Mouse (Mus musculus) neutrophil, adult 5-6 weeks (primary cell): Measurements from ENCODE around the gene Sox1. TPM values are rescaled to one million over a fixed set of nuclear protein-coding genes. Genes with fewer than 3 reads are reported as not detected.

Experiments
- ATAC-seq: fragments of 151-379, 151-347 bp; 2 replicates; pipeline ENCODE4 v1.8.0; 2017; ENCODE audit warnings: mild to moderate bottlenecking, moderate TSS enrichment; ENCODE audit not compliant: insufficient number of reproducible peaks, poor library complexity, low FRiP score, severe bottlenecking; ENCODE audit errors: extremely low read depth
- total RNA-seq: library from RNA; stranded (forward); fragments of 200-1000 nt; gene quantifications from 2 replicates; pipeline ENCODE4 v1.2.3, GENCODE M21; 2017

Sox1 gene
- total RNA-seq, 1 experiment from 2014 or later: not detected

DNA sequence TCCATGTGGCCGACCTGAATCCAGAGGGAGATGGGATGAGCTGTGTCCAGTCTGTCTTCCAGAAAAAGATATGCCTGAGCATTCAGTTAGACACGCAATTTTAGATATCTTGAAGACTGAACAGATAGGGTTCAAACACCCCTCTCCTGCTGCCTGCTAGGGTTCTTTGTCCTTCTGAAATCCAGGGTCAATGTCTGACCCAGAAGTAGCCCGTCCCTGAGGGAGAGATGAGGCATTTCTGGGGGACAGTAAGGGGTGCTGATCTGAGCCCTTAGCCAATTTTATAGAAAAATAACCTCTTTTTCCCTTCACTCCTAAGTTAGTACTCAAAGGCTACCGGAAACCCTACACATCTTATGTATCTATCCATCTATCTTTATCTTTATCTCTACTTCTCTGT is 7.2 kb upstream of the Sox1 start:
- ATAC-seq: no peak

DNA sequence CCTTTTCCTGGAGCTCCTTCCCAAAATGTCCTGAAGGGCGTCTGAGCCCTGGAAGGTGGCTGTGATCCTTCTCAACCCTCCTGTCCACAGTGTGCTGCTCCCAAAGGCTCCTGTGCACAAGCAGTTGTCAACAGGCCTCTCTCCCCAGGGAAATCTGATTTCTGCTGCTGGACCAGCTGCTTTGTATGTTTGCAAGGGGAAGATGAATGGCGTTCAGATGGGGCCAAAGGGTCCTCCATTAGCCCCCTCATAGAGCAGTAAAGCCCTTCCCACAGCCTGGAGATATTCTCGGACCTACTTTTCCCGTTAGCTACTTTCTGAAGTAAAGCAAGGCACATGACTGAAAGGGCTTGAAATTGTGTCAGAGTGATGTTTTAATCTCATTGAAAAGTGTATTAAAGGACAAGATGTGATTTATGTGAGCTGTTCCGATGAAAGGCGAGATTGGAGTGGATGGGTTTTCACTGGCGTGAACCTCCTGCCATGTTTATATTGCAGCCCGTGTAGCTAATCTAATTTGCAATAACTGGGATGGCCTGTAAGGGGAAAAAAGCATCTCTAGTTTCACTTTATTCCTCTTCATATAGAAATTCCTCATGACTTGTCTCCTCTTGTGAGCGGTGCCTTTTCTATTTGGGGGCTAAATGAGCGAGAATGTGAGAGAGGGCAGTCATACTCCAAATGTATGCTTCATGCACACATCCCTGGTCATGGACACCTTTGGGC is 6.5 kb upstream of the Sox1 start:
- no peak for ATAC-seq

DNA sequence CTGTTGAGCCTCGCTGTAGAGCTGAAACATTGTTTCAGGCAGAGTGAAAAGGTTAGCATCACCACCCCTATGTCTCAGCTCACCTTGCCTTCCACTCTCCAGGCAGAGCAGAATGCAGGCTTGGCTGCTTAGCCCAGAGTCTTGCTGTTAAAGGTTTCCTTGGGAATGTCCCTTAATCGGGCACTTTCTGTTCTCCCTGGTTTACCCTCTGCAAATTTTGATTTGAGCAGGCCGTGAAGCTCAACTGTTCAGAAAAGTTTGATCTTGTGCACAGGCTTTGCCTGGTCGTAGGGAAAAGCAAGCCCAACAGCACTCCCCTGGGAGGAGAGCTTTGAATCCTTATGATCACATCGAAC is 6.0 kb upstream of the Sox1 start:
- no peak for ATAC-seq

DNA sequence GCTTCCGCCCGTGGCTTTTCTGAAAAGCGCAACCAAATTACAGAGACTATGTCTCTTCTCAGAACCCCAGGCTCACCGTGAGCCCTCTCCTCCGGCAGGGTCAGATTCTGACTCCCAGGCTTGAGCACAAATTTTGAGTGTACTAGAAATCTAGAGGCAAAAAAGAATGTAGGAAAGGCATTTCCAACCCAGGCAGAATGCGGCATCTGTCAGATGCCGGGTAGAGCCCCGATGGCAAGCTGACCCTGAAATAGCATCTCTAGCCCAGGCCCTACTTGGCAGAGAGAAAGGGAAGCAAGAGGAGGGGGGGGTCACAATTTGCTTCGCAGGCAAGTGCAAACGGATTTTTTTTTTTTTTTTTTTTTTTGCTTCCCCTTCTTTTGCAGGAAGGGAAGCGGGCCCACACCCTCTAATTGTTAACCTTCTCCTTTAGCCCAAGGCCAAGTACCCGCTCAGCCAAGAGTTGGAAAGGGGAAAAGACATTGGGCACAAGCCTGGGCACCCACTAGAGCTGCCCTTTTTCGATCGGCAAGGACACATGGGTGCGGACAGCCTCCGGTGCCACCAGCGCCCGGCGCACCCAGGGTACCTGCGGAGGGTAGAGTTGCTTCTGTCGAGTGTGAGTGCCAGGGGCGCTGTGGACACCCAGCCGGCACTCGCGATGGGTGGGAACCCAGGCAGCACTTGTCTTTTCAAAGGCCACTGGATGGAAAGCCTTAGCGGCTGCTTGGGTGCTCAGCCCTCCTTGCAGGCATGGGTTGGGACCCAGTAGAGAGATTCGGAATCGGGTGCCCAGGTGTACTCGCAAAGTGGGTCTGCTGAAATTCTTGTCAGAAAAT is 5.1 kb upstream of the Sox1 start:
- no peak for ATAC-seq

DNA sequence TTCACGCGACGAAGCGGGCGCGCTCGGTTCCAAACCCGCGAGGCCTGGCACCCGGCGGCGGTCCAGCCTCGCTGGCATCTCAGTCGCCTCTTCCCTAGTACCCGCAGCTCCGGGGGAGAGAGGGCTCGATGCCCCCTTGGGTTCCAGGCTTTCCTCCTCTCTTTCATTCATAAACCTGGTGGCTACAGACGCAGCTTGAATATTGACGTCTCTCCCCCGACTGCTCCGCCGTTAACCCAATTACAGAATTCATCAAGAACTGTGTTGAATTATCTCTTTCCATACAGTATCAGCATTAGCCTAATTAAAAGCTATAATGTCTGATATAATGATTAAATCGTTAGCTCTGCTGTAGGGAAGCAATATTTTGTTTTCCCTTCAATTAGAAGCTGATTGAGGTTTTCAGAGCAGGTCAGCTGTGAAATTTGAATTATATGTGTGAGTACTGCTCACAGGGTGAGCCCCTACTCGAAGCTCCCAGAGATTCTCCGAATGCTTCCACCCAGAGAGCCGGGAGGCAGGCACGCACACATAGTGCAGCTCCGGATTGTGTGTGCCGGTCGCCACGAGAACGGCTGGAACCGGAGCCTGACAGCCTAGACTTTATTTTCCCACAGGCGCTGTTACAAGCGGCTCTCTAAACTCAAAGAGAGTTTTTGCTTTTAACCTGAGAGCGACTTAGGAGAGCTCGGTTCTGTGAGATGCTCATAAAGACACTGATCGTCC is 4.3 kb upstream of the Sox1 start:
- no peak for ATAC-seq

DNA sequence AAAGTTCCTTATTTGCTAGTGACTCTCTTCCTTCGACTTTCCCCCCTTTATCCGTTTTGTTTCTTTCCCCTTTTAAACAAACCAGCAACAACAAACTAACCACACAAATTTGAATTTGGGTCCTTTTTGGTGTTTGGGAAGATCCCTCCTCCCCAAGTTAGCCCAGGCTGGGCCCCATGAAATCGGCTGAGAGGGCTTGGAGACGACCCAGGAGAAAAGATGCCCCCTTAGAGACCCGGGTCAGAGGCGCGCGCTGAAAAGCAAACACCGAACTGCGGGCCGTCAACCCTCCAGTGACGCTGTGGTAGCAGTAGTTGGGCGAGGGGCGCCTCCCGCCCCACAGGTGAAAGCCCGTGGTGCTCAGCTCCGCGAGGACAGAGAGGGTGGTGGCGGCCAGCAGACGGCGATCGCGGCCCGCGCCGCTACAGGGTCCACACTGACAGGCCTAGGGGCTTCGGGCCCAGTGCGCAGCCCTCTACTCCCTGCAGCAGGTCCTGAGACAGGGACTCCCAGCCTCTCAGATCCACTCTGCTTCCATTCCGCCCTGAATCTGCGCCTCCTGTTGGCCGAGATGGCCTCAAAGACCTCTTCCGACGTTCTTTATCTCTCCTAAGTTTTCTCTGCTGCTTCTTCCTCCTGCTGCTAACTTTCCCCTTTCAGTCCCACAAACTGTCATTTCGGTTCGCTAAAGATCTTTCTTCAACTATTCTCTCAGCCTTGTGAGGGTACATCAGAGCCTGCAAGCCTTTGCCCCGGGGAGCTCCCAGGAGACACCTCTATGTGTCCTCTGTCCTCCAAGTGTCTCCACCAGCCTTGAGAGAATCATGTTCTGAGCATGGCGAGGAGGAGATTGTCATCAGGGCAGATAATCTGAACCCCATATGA is 3.5 kb upstream of the Sox1 start:
- no peak for ATAC-seq

DNA sequence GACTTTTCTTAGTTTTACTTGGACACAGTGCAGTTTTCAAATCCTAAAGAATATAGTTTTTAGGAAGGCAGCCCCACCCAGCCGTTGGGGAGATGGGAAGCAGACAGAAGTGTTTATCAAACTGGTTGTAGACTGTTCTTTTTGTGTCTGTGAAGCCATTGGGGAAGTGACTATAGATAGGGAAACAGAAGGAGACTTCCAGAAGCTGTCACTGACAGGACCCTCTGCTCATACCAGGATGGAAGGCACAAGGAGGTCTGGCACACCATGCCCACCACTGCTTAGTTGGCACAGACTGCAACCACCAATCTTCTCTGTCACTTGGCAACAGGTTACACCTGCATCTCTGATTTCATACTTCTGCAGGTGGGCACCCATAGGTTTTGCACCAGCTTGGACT is 2.3 kb upstream of the Sox1 start:
- ATAC-seq: no peak

DNA sequence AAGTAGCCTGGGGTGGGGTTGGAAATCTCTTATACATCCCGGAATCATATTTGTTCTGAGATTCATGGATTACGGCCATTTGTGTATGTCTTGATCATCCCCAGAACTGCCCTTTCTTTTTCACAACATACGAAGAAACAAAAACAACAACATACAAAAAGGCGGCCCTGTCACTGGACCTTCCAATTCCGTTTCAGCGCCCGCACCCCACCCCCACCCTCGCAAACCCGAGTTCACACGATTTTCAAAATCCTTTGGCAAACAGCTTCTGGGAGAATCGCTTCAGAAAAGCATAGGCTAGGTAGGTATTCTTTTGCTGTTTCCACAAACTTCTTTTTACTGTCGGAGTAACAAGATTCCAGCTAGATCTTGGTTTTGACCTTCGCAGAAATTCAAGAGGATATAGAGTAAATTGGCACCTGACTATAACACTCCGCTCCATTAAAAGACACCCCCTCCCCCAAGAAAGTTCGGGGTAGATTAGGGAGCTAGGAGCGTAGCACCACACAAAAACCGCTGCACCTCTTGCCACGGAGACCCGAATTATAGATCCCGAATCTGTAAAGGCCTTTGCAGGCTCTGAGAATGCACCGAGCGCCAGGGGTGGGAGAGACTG is 602 bp upstream of the Sox1 start:
- no peak for ATAC-seq

DNA sequence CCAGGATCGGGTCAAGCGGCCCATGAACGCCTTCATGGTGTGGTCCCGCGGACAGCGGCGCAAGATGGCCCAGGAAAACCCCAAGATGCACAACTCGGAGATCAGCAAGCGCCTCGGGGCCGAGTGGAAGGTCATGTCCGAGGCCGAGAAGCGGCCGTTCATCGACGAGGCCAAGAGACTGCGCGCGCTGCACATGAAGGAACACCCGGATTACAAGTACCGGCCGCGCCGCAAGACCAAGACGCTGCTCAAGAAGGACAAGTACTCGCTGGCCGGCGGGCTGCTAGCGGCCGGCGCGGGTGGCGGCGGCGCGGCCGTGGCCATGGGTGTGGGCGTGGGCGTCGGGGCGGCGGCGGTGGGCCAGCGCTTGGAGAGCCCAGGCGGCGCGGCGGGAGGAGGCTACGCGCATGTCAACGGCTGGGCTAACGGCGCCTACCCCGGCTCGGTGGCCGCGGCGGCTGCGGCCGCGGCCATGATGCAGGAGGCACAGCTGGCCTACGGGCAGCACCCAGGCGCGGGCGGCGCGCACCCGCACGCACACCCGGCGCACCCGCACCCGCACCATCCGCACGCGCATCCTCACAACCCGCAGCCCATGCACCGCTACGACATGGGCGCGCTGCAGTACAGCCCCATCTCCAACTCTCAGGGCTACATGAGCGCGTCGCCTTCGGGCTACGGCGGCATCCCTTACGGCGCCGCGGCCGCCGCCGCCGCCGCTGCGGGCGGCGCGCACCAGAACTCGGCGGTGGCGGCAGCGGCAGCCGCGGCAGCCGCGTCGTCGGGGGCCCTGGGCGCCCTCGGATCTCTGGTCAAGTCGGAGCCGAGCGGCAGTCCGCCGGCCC is 1.6 kb downstream of the Sox1 start:
- no peak for ATAC-seq

DNA sequence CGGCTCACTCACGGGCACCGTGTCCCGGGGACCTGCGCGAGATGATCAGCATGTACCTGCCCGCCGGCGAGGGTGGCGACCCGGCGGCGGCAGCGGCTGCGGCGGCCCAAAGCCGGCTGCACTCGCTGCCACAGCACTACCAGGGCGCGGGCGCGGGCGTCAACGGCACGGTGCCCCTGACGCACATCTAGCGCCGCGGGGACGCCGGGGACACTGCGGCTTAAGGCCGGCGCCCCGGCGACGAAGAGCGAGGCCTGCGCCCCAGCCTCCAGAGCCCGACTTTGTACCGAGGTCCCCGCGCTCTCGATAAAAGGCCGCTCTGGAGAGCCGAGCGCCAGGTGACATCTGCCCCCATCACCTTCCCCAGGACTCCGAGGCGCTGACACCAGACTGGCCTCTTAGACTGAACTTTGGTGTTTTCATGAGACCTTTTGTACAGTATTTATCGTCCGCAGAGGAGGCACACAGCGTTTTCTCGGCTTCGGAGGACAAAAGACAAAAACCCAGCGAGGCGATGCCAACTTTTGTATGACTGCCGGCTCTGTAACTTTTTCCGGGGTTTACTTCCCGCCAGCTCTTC is 2.3 kb downstream of the Sox1 start:
- no peak for ATAC-seq

DNA sequence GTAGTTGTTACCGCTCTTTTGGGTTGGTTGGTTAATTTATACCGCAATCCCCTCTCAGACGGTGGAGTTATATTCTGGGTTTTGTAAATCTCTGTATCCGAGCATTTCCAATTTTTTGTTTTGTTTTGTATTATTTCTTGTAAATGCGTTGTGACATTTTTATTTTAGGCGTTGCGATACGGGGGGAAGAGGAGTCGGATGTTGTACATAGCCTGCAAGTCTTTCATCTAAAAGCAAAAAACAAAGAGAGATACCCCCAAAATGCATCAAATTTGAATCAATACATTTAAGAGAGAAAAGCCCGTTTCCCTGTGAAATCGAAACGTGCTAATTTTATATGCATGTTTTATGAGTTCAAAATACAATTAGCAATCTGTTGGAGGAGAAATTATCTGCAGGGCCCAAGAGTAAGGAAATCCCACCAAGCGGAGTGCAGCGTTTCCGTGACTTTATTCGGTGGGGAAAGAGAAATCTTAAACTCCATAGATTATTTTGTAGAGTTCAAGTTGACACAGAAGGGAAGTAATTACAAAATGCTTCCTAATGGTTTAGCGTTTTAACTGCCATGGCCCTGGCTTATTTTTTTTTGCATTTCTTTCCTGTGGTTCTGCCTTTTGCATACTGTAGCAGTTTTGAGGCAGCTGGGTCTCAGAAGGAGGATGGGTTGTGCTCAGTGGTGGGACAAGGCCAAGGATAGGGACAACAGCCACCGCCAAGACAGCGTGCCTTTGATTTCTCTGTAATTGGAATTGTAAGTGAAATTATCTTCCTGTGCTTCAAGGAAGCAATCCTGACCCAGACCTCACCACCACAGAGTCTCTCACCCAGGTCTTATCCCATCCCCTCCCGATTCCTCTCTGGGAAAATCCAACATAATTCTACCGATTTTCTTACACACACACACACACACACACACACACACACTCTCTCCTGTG is 3.2 kb downstream of the Sox1 start:
- no peak for ATAC-seq

DNA sequence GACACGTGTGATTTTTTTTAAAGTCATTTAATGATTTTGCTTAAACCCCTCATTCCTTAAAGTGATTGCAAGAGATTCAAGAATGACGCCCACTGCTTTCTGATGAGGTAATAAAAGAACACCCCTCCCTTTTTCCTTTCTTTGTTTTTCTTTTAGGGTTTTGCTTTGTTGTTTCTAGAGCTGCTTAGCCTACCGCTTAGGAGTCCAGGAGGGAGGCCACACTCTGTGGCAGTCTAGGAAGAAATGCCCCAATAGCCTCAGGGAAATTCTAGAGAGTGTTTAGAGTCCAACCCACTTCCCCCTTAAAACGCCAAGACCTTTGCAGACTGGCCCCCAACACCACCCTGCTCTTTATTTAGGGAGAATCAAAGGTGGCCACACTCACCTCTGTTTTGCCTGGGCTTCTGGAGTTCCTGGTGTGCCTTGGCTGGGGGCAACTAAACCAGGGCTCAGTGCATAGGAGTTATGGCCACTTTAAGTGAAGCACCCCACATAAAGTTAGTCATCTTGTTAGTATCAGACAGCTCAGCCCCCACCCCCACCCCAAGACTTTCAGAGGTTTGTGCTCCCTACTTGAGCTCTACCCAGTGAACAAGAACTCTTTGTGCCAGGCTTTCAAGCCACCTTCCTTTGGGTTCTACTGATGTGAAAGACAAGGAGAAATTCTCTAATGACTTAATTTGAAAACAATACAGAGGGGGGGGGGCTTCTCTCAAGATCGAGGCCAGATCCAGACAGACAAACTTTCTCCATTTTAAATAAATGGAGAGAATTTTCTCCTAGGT is 4.5 kb downstream of the Sox1 start:
- ATAC-seq: no peak

DNA sequence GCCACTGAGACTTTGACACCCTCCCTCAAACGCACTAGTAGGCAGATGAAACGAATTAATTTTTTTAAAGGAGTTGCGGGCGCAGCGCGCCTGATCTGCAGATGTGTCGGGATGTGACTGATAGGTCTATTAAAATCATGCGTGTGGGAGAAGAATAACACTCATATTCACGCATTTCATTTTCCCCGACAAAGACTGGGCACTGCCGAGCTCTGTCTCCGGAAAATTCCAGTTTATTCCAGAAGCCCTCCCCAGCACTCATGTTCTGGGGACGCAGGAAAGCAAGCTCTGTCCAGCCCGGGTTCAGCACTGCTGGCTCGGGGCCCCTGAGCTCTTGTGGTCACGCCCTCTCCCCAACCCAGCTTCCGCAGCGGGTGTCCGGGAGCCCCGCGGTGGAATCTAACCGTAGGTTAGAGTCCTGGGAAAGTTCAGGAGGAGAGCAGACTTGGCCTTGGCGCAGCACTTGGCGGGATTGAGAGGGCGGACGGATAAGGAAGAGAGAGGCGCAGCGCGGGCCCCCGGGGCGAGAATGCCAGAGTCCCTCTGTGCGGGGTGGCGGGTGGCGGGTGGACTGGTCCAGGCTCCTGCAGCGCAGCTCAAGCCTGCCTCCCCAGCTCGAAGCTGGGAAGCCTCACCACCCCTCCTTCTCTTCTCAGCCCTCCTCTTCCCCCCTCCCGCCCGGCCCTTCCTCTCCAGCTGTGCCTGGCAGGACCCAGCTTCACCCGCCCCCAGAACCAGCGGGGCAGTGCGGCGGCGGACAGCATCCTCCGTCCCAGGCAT is 5.7 kb downstream of the Sox1 start:
- ATAC-seq: no peak

DNA sequence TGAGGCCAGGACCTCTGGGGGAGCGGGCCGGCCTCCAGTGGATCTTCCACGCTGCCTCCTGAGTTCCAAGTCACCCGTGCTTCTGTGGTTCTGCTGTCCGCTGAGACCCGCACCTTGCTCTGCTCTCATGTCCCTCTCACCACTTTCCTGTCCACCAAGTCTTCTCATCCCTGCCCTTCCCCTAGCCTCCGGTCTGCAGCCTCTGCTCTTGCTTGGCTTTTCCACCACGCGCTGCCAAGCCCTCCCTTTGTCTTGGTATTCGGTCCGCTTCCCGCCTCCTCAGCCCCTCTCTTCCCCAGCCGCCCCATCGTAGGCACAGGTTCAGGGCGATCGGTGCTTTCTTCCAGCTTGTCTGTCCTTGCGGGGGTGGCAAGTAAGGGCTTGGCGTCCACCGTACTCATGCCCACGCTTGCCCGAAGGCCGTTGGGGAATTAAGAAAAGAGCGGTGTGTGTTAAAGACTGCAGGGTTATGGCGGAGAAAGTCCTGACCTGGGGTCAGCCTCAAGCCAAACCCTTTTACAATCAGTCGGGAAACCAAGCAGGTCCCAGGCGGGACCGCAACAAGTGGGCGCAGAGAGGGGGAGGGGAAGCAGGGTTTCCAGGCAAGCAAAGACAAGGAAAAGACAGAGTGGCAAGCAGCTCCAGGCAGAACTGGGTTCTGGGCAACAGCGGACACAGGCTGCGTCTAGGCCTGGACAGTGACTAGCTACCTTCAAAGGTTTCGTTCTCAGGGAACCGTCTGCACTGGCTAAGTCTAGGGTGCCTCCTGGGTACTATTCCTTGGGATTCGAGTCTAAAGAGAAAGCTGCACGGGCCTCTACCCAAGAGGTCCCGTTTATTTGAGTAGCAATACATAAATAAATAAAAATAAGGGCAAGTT is 6.5 kb downstream of the Sox1 start:
- ATAC-seq: no peak
